Mouse (Mus musculus): ENCODE results near the gene Rhou. TPM values are rescaled to one million over a fixed set of nuclear protein-coding genes. Genes with fewer than 3 reads are reported as not detected.
A peak's percentile ranks its signal among the peaks of the same experiment; 100 is the strongest.

The Rhou gene
- polyA plus RNA-seq, 2 experiments: 1.2 to 2.7 TPM

DNA sequence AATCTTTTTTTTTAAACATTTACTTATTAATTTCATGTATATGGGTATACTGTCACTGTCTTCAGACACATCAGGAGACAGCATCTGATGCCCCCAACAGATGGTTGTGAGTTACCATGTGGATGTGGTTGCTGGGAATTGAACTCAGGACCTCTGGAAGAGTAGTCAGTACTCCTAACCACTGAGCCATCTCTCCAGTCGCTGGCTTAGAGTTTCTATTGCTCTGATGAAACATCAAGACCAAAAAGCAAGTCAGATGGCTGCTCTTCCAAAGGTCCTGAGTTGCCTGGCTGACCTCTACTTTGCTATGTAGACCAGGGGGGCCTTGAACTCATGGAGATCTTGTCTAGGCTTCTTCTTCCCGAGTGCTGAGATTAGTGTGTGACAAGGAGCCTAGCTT, 28.0 kb upstream of the Rhou start:
- 10% methylated on average over 2 of the region's 2 CpGs for WGBS (ENCODE audit: insufficient replicate concordance)
- Histone ChIP-seq H3K9me3 (ENCODE audit: control insufficient read depth, low read length) (no peaks in the 10 kb centered on the region), H3K4me3 (ENCODE audit: insufficient read depth in 1 of 2, low read depth in 2 of 2, low read length in 2 of 2) (no peak overlapping the region), H3K36me3 (replicated peaks; ENCODE audit: control insufficient read depth, insufficient read depth, low read depth) (no peaks in the 10 kb centered on the region), H3K27ac (no peak overlapping the region), H3K4me2 (ENCODE audit: low read depth) (no peak overlapping the region), H3K9ac (replicated peaks) (no peak overlapping the region), H3K4me1 (replicated peaks; ENCODE audit: control insufficient read depth in 2 of 2, insufficient read depth in 2 of 2, low read length in 1 of 2) (peaks cover 0 to 6% of the 10 kb centered on the region in 2 experiments; a peak in 2 of 4 replicates), H3K27me3 (ENCODE audit: control insufficient read depth, insufficient read depth, low read length) (peaks cover 11% of the 10 kb centered on the region)
- ATAC-seq (ENCODE audit: insufficient read depth) (no peak), DNase-seq (ENCODE audit: low read depth in 3 of 3, low spot score in 3 of 3) (no peak)
- TF ChIP-seq CTCF (IDR thresholded peaks at IDR 0.05; ENCODE audit: low read depth) (no peak), EP300 (IDR thresholded peaks at IDR 0.05; ENCODE audit: low read depth) (no peak)

DNA sequence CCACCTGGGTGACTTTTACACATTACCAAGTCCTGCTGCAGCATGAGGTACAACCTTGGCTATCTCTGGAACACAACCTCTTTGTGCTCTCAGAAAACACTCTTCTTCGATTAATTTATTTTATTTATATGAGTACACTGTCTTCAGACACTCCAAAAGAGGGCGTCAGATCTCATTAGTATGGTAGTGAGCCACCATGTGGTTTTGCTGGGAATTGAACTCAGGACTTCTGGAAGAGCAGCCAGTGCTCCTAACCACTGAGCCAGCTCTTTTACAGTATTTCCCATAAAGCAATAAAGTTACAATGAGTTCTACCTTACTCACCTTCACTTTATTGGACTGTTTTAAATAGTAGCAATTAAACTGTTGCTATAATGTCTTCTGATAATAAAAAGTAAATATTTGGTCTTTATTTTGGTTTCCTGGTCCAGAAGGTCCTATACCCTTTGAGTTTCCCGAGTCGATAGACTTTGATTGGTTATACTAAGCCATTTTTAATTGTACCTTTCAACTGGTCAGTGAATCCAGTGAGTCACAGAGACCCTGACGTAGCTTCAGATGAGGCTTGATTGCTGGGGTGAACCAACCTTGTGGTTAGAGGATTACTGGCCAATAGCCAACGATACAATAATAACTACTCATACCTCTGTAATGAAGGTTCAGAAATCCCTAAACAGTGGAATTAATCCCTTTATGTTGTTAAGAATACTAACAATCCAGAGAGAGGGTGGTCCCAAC, 26.1 kb upstream of the Rhou start:
- H3K4me1 ChIP-seq (replicated peaks; ENCODE audit: control insufficient read depth in 2 of 2, insufficient read depth in 2 of 2, low read length in 1 of 2): peaks cover 0 to 9% of the 10 kb centered on the region in 2 experiments; a peak in 2 of 4 replicates
- H3K27me3 ChIP-seq (ENCODE audit: control insufficient read depth, insufficient read depth, low read length): peaks cover 11% of the 10 kb centered on the region
- WGBS (ENCODE audit: insufficient replicate concordance): 50% methylated on average over 6 of the region's 6 CpGs
- no peak overlapping the region for H3K27ac ChIP-seq
- no peak for TF ChIP-seq EP300 (IDR thresholded peaks at IDR 0.05; ENCODE audit: low read depth)
- TF ChIP-seq CTCF (IDR thresholded peaks at IDR 0.05; ENCODE audit: low read depth): no peak
- H3K36me3 ChIP-seq (replicated peaks; ENCODE audit: control insufficient read depth, insufficient read depth, low read depth): no peaks in the 10 kb centered on the region
- H3K4me3 ChIP-seq (ENCODE audit: insufficient read depth in 1 of 2, low read depth in 2 of 2, low read length in 2 of 2): no peak overlapping the region
- DNase-seq (ENCODE audit: low read depth in 3 of 3, low spot score in 3 of 3): no peak
- H3K4me2 ChIP-seq (ENCODE audit: low read depth): no peak overlapping the region
- no peaks in the 10 kb centered on the region for H3K9me3 ChIP-seq (ENCODE audit: control insufficient read depth, low read length)
- no peak overlapping the region for H3K9ac ChIP-seq (replicated peaks)
- ATAC-seq (ENCODE audit: insufficient read depth): no peak

- peaks cover 0 to 9% of the 10 kb centered on the region in 2 experiments; a peak in 2 of 4 replicates for H3K4me1 ChIP-seq (replicated peaks; ENCODE audit: control insufficient read depth in 2 of 2, insufficient read depth in 2 of 2, low read length in 1 of 2)
- no peak for TF ChIP-seq EP300 (IDR thresholded peaks at IDR 0.05; ENCODE audit: low read depth)
- peak; percentile 87 for TF ChIP-seq CTCF (IDR thresholded peaks at IDR 0.05; ENCODE audit: low read depth)
- peak in 1 of 3 experiments; percentile 24 for DNase-seq (ENCODE audit: low read depth in 3 of 3, low spot score in 3 of 3)
- peaks cover 11% of the 10 kb centered on the region for H3K27me3 ChIP-seq (ENCODE audit: control insufficient read depth, insufficient read depth, low read length)
- H3K4me3 ChIP-seq (ENCODE audit: insufficient read depth in 1 of 2, low read depth in 2 of 2, low read length in 2 of 2): no peak overlapping the region; a peak in 1 of 4 replicates
- 0% methylated on average over 8 of the region's 8 CpGs for WGBS (ENCODE audit: insufficient replicate concordance)
- H3K9me3 ChIP-seq (ENCODE audit: control insufficient read depth, low read length): no peaks in the 10 kb centered on the region
- H3K4me2 ChIP-seq (ENCODE audit: low read depth): peak overlapping the region; percentile 44
- H3K9ac ChIP-seq (replicated peaks): no peak overlapping the region
- no peak overlapping the region for H3K27ac ChIP-seq
- H3K36me3 ChIP-seq (replicated peaks; ENCODE audit: control insufficient read depth, insufficient read depth, low read depth): no peaks in the 10 kb centered on the region
- ATAC-seq (ENCODE audit: insufficient read depth): no peak
Observed at GRCm38 (mm10) chr8:123628253-123628967, 25.3 kb upstream of the Rhou start.

DNA sequence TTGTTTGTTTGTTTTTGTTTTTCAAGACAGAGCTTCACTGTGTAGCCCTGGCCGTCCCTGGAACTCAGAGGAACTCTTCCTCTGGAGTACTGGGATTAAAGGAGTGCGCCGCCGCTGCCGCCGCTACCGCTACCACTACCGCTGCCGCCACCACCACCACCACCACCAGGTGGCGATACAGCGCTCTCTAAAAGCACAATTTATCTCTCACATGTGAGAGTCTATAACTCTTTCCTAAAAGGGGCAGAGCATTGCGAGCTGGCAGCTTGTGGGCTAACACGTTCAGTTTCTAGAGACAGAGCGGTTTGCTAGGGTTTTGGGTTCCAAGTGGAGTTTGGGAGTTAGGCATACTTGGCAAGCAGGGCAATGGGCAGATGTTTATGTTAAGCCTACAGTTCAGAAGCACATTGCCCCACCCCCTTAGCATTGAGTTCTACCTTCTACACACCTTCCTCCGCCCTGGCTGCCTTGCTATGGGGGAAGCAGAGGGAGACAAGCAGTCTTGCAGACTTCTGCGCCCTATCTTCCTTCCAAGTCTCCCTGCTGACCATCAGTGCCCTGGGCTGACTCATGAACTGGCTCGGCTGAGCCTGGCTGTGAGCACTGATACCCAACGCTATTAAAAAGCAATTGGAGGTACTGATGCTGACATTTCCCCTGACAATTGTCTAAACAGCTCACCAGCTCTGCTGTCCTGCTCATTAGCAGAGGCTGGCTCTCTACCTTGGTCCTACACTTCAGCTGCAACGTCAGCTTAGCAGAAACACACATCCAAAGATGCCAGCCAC, 24.6 kb upstream of the Rhou start:
- no peak overlapping the region for H3K27ac ChIP-seq
- peak overlapping the region; percentile 44 for H3K4me2 ChIP-seq (ENCODE audit: low read depth)
- H3K9ac ChIP-seq (replicated peaks): no peak overlapping the region
- peaks cover 11% of the 10 kb centered on the region for H3K27me3 ChIP-seq (ENCODE audit: control insufficient read depth, insufficient read depth, low read length)
- H3K36me3 ChIP-seq (replicated peaks; ENCODE audit: control insufficient read depth, insufficient read depth, low read depth): no peaks in the 10 kb centered on the region
- H3K4me3 ChIP-seq (ENCODE audit: insufficient read depth in 1 of 2, low read depth in 2 of 2, low read length in 2 of 2): no peak overlapping the region; a peak in 1 of 4 replicates
- ATAC-seq (ENCODE audit: insufficient read depth) (no peak), DNase-seq (ENCODE audit: low read depth in 3 of 3, low spot score in 3 of 3) (peak in 1 of 3 experiments; percentile 17)
- peaks cover 0 to 10% of the 10 kb centered on the region in 2 experiments; a peak in 2 of 4 replicates for H3K4me1 ChIP-seq (replicated peaks; ENCODE audit: control insufficient read depth in 2 of 2, insufficient read depth in 2 of 2, low read length in 1 of 2)
- TF ChIP-seq EP300 (IDR thresholded peaks at IDR 0.05; ENCODE audit: low read depth): no peak
- peak; percentile 87 for TF ChIP-seq CTCF (IDR thresholded peaks at IDR 0.05; ENCODE audit: low read depth)
- WGBS (ENCODE audit: insufficient replicate concordance): 8% methylated on average over 19 of the region's 19 CpGs
- H3K9me3 ChIP-seq (ENCODE audit: control insufficient read depth, low read length): no peaks in the 10 kb centered on the region

Data from liver, embryonic 14.5 days (tissue).